Mouse (Mus musculus): Measurements from ENCODE around the gene Efhc2. TPM values are rescaled to one million over a fixed set of nuclear protein-coding genes. Genes with fewer than 3 reads are reported as not detected.

Efhc2 gene
- 3.2 and 3.7 TPM in 2 replicates for polyA plus RNA-seq (2015; fragmentation: Nextera tagmentation; extraction: Ambion mirVana)

DNA sequence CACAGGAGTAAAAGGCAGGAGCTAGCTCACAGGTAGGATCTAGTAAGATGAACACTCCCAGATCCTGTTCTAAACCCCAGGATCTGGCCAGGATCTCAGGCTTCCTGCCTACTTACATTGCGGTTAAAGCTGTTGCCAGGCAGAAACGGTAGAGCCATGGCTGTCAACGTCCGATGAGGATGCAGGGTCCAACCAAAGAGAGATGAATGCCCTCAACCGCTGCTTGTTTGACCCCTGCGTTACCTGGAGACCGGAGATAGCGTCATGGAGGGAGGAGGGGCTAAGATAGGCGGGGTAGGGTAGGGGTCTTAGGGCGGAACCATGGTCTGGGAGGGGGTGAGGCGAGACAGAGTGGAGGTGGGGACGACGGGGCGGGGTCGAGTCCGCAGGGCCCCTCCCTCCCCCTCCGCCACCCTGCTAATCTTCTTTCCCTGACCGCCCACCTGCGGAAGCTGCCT, at the start of gene Efhc2:
TSS of gene Efhc2 (minus strand) at position 243 of the 458 bp plus-strand sequence.

All from neural tube, postnatal 0 days (tissue).